Mouse (Mus musculus) embryo, embryonic 11.5 days (tissue): Measurements from ENCODE around the gene Coro2a.
"Not testable (repeated sequence)": the region's sequence is repeated elsewhere in the genome, so short reads cannot be mapped to it uniquely, and the experiment has no call there.

Source experiments
- DNase-seq: peaks from one replicate; pipeline ENCODE4 v3.0.0-alpha.2; 2012; ENCODE audit warnings: low read depth, low spot score

The Coro2a gene

GRCm38 (mm10) chr4:46614641-46615040, 12.6 kb upstream of the Coro2a start:
- no peak for DNase-seq

- DNase-seq: no peak
Measured at GRCm38 (mm10) chr4:46613618-46614017, 11.6 kb upstream of the Coro2a start.

DNA sequence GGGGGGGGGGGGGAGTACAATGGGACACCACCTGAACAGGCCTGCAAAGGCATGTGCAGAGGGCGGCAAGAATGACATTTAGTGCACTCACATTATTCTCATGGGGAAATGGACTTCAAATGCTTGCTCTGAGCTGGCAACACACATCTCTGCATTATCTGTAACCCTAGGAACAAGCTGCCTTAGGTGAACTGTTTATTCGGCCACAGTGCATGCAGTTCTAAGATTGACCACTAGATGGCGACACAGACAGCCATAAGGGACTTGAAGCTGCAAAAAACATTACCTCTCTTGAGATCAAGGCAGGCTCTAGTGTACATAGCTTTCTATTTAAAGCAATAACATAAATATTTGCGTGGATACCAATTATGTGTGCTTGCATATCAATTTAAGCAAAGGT, 9.2 kb upstream of the Coro2a start:
- peak; percentile 80 for DNase-seq

- DNase-seq: no peak
Measured at GRCm38 (mm10) chr4:46607601-46608000, 5.6 kb upstream of the Coro2a start.

DNA sequence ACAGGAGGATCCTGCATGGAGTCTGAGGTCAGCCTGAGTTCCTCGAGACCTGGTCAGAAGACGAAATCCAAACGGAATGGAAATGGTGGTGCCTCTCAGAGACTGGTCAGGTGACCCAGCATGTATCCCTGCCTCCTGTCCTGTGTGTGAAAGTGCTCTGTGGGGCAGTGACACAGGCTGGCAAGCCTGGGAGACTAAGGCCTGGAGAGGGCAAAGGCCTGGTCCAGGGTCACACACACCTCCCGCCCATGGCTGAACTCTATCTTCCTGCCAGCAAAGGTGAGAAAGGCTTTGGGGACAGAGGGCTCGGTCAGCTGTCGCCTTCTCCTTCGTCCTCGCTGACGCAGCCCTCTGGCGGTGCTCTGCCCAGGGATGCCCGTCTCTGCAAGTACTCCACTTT, 3.4 kb upstream of the Coro2a start:
- DNase-seq: no peak

DNA sequence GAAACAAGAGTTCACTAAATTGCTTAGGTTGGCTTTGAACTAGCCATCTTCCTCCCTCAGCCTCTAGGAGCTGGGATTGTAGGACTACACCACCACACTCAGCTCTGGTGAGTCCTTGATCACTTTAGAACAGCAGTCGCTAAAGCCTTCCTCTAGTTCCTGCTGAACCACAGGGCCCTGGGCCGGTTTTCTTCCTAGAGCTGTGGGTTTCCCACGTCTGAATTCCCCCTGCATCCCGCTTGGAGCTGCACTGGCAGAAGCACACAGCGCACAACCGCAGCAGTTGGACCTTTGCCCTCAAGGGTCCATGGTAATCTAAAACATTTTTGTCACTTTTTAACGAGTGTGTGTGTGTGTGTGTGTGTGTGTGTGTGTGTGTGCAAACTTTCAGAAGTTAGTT, 702 bp upstream of the Coro2a start:
- no peak for DNase-seq

DNA sequence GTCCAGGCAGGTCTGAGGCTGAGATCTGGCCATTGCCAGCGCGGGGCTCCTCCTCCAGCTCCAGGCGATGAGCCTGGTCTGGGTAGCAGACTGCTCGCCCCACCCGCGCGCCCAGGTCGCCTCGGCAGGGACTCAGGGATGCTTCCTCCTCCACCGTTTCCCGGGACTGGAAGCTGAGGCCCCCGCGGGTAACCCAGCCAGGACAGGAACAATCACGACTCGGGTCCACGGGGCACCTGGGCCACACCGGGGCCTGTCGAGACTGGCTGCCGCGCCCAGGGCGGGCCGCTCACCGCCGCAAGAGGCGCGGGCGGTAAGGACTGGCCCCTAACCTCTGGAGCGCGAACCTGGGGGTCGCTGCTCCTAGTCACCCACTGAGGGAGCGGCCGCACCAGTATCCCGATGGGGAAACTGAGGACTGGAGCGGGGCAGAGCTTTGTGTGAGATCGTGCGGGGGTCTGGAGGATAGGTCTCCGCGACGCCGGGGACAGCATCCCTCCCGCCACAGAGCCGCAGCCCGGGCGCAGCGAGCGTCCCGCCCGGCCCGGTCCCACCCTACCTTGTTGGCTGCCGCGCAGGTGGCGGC, 651 bp downstream of the Coro2a start:
- DNase-seq: no peak

DNA sequence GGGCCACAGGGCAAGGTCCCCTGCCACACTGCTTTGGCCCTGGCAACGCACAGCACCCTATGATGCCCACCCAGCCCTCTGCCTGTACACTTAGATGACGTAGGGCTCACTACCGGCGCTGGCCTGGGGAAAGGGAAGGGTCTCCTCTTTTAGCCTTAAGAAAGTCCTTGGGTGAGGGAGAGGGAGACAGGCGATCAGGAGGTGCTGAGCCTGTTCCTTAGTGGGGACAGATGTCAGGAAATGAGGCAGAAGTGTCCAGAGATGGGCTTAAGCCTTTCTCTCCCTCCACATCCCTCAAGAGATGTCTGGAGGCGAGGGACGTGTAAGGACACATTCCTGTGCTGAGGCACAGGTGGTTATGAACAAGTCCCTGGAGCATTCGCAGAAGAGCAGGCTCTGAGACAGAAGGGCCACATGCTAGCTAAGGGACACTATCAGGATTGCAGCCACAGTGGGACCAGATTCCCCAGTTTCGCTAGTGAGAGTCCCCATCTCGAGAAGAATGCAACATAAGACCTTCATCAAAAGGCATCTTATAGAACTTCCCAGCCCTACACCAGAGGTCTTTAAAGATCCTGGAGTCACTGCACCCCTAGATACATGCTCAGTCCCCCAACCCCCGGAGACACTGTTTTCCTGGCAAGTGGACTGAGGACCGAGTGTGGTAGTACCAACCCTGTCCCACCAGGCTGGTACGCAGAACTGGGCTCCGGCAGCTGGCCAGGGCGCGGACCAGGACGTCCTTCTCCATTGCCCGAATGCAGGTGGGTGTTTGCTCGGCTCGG, 1.3 kb downstream of the Coro2a start:
- no peak for DNase-seq

DNA sequence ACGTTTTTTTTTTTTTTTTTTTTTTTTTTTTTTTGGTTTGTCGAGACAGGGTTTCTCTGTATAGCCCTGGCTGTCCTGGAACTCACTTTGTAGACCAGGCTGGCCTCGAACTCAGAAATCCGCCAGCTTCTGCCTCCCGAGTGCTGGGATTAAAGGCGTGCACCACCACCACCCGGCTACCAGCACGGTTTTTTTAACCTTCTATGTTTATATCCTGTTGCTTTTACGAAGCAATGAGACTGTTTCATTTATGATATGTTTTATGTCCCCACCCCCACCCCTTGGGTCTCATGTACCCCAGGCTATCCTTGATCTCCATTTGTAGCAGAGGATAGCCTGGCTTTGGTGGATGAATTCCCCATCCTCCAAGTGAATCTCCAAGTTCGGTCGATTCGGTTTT, 2.4 kb downstream of the Coro2a start:
- not testable (repeated sequence) for DNase-seq

GRCm38 (mm10) chr4:46598981-46599380, 3.0 kb downstream of the Coro2a start:
- DNase-seq: no peak

- DNase-seq: no peak
Measured at GRCm38 (mm10) chr4:46598111-46598510, 3.9 kb downstream of the Coro2a start.

DNA sequence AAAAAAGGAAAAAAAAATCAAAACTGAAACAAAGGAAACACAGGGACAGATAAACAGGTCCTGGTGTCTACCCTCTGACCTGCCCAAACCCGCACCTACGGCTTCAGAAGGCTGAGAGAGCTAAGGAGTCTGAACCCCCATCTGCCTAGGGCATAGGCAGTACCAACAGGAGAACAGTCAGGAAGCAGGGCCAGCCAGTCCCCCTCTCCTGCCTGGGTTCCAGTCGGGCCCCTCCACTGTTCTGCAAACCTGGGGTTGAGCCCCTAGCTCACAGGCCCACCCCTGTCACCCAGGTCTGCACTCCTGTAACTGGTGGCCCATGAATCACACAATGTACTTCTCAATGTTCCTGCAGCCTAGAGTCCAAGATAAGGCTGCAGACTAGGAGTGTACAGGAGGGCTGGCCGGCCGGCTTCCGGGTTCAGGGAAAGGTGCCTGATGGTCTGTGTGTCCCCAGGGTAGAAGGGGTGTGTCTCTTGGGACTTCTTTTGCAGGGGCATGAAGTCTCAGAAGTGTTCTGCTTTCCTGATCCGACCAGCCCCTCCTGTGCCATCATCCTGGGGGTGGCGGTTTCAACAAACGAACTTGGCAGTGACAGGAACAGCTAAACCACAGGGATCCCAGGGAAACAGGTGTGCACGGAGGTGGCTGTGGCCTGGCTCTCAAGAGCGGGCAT, 4.6 kb downstream of the Coro2a start:
- no peak for DNase-seq

- no peak for DNase-seq
Measured at GRCm38 (mm10) chr4:46596398-46596797, 5.6 kb downstream of the Coro2a start.

DNA sequence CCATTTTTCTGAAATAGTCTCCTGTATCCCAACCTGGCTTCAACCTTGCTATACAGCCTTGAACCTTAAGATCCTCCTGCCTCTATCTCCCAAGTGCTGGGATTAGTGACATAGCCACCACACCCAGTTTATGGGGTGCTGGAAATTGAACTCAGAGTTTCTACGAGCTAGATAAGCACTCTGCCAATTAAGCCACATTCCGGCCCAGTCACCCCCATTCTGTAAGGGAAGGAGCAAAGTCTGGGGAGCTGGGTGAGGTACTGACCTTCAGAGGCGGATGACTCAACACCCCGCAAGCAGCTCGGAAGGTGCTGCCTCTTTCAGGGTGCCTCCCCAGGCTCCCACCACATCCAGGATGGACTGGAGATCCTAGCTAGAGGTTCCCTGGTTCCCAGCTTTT, 7.9 kb downstream of the Coro2a start:
- no peak for DNase-seq

DNA sequence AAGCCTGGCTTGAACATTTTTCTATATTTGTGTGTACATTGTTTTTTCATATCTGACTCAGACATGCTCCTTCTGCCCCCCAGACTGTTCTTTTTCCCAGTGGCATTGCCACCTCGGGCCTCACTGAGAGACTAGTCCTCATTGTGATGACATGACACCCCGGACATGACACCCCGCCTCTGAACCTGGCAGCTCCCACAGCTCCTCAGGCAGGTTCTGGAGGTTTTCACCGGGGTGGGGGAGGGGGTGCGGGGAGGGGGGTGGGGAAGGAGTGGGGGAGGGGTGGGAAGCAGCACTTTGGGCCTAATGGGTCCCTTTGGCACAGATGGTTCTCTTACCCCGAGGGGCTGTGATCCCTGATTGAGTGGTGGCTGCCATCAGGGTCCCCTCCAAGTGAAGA, 8.5 kb downstream of the Coro2a start:
- DNase-seq: no peak

GRCm38 (mm10) chr4:46591833-46592520, 10.0 kb downstream of the Coro2a start:
- DNase-seq: no peak

- DNase-seq: no peak
Measured at GRCm38 (mm10) chr4:46590810-46591209, 11.2 kb downstream of the Coro2a start.

GRCm38 (mm10) chr4:46589946-46590684, 11.9 kb downstream of the Coro2a start:
- DNase-seq: no peak

DNA sequence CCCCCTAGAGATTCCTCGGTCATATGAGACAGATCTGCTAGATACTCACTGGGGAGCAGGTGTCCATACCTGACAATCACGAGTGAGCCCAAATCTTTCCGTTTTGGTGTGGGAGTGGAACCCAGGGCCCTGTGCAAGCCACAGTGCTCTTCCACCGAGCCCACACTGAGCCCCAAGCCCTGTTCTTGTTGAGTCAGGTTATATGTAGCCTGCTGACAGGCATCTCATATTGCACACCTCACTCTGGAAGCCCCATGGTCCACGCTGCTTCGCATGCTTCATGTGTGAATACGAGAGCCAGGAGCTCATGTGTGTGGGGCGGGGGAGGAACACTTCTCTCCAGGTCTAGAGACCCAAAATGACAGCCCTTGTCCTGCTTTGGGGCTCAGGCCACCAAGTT, 12.9 kb downstream of the Coro2a start:
- DNase-seq: no peak

DNA sequence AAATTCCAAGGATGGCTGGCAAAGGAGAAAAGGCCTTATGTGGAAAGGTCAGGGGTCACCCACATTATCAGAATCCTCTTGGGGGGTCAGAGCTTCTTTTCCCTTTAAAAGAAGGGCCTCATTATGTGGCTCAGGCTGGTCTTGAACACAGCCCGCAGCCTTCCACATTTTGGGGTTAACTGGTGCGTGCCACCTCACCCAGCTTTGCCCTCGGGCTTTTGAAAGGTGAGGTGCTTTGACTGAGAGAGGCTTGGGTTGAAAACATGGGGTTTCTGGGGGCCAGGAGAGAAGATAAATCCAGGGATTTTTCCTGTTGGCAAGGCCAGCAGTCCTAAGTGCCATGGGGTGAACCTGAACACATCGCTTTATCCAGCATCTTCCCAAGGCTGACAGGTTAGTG, 15.5 kb downstream of the Coro2a start:
- no peak for DNase-seq

GRCm38 (mm10) chr4:46585811-46586190, 16.2 kb downstream of the Coro2a start:
- DNase-seq: no peak
